Mouse (Mus musculus) thymus, adult 2 months (tissue): ENCODE data around the gene Arid5a.

Source experiments
- CTCF ChIP-seq: fragments of 200-500 bp; IDR thresholded peaks from 2 replicates; pipeline ENCODE4 v1.5.1; 2012; ENCODE audit warnings: mild to moderate bottlenecking, control low read depth, low read length, moderate library complexity, borderline replicate concordance; ENCODE audit not compliant: control insufficient read depth, poor library complexity, insufficient read depth; ENCODE audit errors: extremely low read depth
- POLR2A ChIP-seq: fragments of 200-500 bp; IDR thresholded peaks from 2 replicates; pipeline ENCODE4 v1.6.1; 2012; ENCODE audit warnings: mild to moderate bottlenecking, low read length, control low read depth, moderate library complexity; ENCODE audit not compliant: control insufficient read depth, poor library complexity, insufficient read depth; ENCODE audit errors: extremely low read depth

- no peak for TF ChIP-seq POLR2A
- TF ChIP-seq CTCF: no peak
Measured at GRCm38 (mm10) chr1:36356955-36357695, 49.6 kb downstream of the Arid5a start.
